Mouse (Mus musculus): Measurements from ENCODE around the gene Nomo1. TPM values are rescaled to one million over a fixed set of nuclear protein-coding genes. Genes with fewer than 3 reads are reported as not detected.

The Nomo1 gene
- polyA plus RNA-seq, 1 experiment: 52.2 TPM

DNA sequence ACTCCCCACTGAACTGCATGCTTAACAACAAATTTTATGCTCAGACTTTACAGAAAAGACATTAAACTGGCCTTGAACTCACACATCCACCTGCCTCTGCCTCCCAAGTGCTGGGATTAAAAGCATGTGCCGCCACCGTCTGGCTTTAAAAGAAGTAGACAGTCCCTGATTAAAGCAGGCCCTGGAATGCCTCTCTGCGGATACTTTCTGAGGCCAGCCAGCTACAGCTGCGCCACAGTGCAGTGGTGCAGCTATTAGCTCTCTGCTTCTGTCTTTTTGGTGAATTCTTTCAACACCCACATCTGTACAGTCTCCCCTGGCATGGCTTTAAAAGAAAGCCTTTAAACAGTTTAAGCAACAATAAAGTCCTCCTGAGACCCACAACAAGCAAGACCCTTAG is 11.5 kb upstream of the Nomo1 start:
- TF ChIP-seq CTCF (IDR thresholded peaks at IDR 0.05; ENCODE audit: borderline replicate concordance, insufficient read depth, low read length): no peak
- no peak for TF ChIP-seq POLR2A (IDR thresholded peaks at IDR 0.05; ENCODE audit: low read depth, low read length)
- no peak overlapping the region for H3K27ac ChIP-seq (ENCODE audit: insufficient read depth, low read length)
- H3K4me3 ChIP-seq (ENCODE audit: insufficient read depth, low read length): no peak overlapping the region
- H3K4me1 ChIP-seq (ENCODE audit: control insufficient read depth, insufficient read depth, low read length): no peaks in the 10 kb centered on the region

DNA sequence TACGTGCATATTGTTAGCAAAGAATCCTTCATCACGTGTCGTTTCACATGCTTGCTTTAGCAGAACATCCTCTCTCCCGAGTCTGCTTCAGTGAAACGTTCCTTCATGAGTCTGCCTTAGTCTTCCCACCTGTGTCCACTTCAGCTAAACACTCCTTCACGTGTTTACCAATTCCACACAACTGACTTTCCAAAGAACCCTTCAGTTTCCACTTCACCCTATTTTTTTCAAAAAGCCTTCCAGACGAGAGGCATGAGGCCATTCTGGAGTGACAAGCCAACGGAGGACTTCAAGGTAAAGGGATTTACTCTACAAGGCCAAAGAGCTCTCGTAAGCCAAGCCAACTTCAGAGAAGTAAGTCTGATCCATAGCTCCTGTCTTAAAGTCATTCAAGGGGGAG is 8.1 kb upstream of the Nomo1 start:
- Histone ChIP-seq H3K4me3 (ENCODE audit: insufficient read depth, low read length) (no peak overlapping the region), H3K27ac (ENCODE audit: insufficient read depth, low read length) (no peak overlapping the region), H3K4me1 (ENCODE audit: control insufficient read depth, insufficient read depth, low read length) (no peaks in the 10 kb centered on the region)
- no peak for TF ChIP-seq POLR2A (IDR thresholded peaks at IDR 0.05; ENCODE audit: low read depth, low read length)
- no peak for TF ChIP-seq CTCF (IDR thresholded peaks at IDR 0.05; ENCODE audit: borderline replicate concordance, insufficient read depth, low read length)

DNA sequence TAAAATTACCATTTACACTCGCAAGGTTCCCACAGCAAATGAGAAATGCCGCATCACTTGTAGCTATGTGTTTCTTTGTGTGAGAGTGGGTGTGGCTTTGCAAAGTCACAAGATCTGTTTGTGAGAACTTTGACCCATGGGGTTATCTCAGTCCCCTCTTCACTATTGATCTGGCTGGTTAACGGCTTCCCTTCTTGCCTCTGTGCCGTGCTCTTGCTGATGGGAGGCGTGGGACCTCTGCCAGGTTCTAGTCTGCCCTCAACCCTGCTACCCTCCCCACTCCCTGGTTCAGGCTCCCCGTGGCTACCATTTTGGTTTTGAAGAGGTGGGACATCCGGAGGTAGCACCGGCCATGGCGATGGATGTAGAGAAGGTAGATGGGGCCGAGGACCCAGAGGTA is 4.8 kb upstream of the Nomo1 start:
- no peak overlapping the region for H3K4me3 ChIP-seq (ENCODE audit: insufficient read depth, low read length)
- TF ChIP-seq POLR2A (IDR thresholded peaks at IDR 0.05; ENCODE audit: low read depth, low read length) (no peak), CTCF (IDR thresholded peaks at IDR 0.05; ENCODE audit: borderline replicate concordance, insufficient read depth, low read length) (no peak)

DNA sequence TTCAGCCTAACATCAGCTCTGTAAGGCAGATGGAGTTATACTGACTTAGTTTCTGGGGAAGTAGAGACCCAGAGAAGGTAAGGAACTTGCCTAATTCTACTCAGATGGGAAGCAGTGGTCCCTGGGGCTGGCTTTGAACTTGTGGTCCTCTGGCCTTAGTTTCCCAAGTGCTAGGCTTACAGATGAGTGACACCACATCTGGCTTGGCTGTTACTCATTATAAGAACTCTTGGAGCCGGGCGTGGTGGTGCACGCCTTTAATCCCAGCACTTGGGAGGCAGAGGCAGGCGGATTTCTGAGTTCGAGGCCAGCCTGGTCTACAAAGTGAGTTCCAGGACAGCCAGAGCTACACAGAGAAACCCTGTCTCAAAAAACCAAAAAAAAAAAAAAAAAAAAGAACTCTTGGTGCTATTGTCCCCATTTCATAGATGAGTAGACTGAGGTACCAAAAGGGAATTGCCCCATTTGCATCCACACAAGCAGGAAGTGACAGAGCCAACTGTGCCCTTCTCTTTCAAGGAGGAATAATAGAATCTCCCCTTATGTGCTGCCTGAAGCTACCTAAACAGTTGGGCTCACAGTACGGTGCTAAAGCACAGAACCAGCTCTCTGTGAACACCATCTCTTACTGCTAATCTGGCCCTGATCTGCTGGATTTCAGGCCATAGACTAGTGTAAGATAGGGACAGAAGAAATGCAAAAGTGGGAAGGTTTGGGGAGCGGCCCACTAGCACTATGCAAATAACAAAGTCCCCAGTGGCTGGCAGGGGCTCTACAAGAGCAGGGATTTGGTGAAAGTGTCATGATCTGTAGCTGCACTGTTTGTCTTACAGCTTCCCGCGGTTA is 4.0 kb upstream of the Nomo1 start:
- no peak overlapping the region for H3K4me3 ChIP-seq (ENCODE audit: insufficient read depth, low read length)
- TF ChIP-seq POLR2A (IDR thresholded peaks at IDR 0.05; ENCODE audit: low read depth, low read length) (no peak), CTCF (IDR thresholded peaks at IDR 0.05; ENCODE audit: borderline replicate concordance, insufficient read depth, low read length) (no peak)
- H3K4me1 ChIP-seq (ENCODE audit: control insufficient read depth, insufficient read depth, low read length): no peaks in the 10 kb centered on the region
- H3K27ac ChIP-seq (ENCODE audit: insufficient read depth, low read length): no peak overlapping the region

More for the DNA sequence above, 4.8 kb upstream of the Nomo1 start:
- Histone ChIP-seq H3K27ac (ENCODE audit: insufficient read depth, low read length) (no peak overlapping the region), H3K4me1 (ENCODE audit: control insufficient read depth, insufficient read depth, low read length) (no peaks in the 10 kb centered on the region)

DNA sequence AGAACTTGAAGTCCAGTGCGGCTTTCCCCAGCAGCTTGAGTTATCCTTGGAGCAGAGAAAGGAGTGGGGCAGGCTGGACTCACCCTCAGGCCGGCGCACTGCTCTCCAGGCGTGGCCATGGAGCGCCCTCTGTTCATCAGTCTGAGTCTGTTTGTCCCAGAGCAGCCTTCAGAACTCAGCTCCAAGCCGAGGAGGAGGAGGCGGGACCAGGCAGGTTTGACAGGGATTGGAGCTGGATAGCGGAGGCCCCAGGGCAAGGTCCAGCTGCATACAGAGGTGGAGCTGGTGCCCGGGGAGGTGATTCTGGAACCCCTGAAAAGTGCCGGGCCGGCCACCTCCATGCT is 3.4 kb upstream of the Nomo1 start, which contains the start of gene Abcc6:
Gene Abcc6 (minus strand): TSS at position 158 of the 344 bp plus-strand sequence.
- Histone ChIP-seq H3K4me3 (ENCODE audit: insufficient read depth, low read length) (no peak within 1 kb of the TSS), H3K27ac (ENCODE audit: insufficient read depth, low read length) (no peak within 1 kb of the TSS)

DNA sequence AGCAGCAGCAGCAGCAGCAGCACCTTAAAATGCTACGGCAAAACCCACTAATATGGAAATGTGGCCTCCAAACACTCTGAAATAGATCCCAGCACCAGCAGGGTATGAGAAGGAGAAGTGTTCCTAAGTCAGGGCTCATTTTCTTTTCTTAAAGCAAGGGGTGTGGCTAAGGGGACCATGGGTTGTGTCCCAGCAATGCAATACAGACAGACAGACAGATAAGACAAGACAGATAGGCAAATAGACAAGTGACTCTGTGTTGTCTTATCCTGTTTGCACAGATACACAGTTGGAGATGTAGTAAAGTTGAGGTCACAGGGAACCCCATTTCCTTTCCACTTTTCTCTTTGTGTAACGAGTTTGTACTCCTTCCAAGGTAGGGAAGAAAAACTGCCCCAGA is 2.4 kb upstream of the Nomo1 start:
- H3K4me3 ChIP-seq (ENCODE audit: insufficient read depth, low read length): no peak overlapping the region
- no peaks in the 10 kb centered on the region; the same call in 1 of the 2 replicates for H3K4me1 ChIP-seq (ENCODE audit: control insufficient read depth, insufficient read depth, low read length)
- no peak for TF ChIP-seq CTCF (IDR thresholded peaks at IDR 0.05; ENCODE audit: borderline replicate concordance, insufficient read depth, low read length)
- TF ChIP-seq POLR2A (IDR thresholded peaks at IDR 0.05; ENCODE audit: low read depth, low read length): no peak
- no peak overlapping the region for H3K27ac ChIP-seq (ENCODE audit: insufficient read depth, low read length)

More for the DNA sequence above, 3.4 kb upstream of the Nomo1 start, which contains the start of gene Abcc6:
- TF ChIP-seq CTCF (IDR thresholded peaks at IDR 0.05; ENCODE audit: borderline replicate concordance, insufficient read depth, low read length) (no peak), POLR2A (IDR thresholded peaks at IDR 0.05; ENCODE audit: low read depth, low read length) (no peak)
- H3K4me1 ChIP-seq (ENCODE audit: control insufficient read depth, insufficient read depth, low read length): no peaks in the 10 kb centered on the region; the same call in 1 of the 2 replicates

DNA sequence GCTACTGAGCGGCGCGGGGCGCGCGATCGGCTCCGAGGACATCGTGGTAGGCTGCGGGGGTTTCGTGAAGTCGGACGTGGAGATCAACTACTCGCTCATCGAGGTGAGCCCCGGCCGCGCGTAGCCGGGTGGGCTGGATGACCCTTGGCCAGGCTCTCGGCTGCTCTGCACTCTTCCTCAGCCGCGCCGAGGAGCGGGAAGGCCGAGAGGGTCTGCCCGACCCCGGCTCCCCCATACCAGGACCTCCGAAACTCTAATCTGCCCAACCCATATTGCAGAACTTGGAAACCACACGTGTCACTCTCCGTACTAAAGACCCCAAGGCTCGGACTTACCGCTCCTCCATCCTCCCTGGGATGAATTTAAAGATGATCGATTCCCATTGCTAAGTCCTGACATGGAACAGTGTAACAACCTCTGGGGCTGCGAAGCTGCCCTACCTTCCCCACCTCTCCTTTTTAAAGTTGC is 406 bp downstream of the Nomo1 start:
- H3K4me1 ChIP-seq (ENCODE audit: control insufficient read depth, insufficient read depth, low read length): no peaks in the 10 kb centered on the region; the same call in 1 of the 2 replicates
- TF ChIP-seq POLR2A (IDR thresholded peaks at IDR 0.05; ENCODE audit: low read depth, low read length) (no peak), CTCF (IDR thresholded peaks at IDR 0.05; ENCODE audit: borderline replicate concordance, insufficient read depth, low read length) (no peak)
- peak overlapping the region; percentile 98 for H3K4me3 ChIP-seq (ENCODE audit: insufficient read depth, low read length)
- no peak overlapping the region for H3K27ac ChIP-seq (ENCODE audit: insufficient read depth, low read length)

DNA sequence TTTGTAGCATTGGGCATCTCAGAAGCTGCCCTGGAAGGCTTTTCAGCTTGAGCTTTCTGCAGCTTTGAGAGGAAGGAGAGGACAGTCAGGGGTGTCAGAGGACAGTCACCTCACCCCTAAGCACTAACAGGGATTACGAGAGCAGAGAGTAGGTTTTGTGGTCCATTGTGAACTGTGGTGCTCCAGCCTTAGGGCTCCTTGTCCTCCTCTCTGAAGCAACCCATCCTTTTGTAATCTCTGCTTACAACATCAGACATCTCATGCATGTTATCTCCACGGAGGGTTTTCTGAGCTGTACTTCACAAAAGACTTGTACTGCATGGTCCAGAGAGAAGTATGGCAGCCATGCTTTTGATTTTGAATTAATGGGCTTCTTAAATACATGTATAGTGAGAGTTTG is 1.5 kb downstream of the Nomo1 start:
- Histone ChIP-seq H3K4me3 (ENCODE audit: insufficient read depth, low read length) (peak overlapping the region; percentile 98), H3K4me1 (ENCODE audit: control insufficient read depth, insufficient read depth, low read length) (no peaks in the 10 kb centered on the region; the same call in 1 of the 2 replicates), H3K27ac (ENCODE audit: insufficient read depth, low read length) (no peak overlapping the region)
- TF ChIP-seq POLR2A (IDR thresholded peaks at IDR 0.05; ENCODE audit: low read depth, low read length) (no peak), CTCF (IDR thresholded peaks at IDR 0.05; ENCODE audit: borderline replicate concordance, insufficient read depth, low read length) (no peak)

DNA sequence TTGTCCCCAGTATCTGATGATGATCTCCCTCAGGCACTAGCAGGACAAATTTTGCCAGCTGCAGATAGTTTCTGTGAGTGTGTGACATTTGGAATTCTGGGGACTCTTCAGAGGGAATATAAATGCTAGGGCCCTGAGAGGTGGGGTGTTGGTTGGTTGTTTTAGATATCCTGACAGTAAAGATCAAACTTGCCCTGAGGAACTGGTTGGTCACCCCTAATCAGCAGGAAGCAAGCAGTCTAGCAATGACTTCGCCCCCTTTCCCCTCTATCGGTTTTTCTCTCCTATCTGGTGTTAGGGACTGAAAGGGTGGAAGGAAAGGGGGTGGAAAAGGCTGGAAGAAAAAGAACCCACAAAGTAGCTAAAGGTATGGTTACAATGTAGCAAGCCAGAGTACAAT is 2.0 kb downstream of the Nomo1 start:
- no peaks in the 10 kb centered on the region; the same call in 1 of the 2 replicates for H3K4me1 ChIP-seq (ENCODE audit: control insufficient read depth, insufficient read depth, low read length)
- H3K27ac ChIP-seq (ENCODE audit: insufficient read depth, low read length): no peak overlapping the region
- TF ChIP-seq POLR2A (IDR thresholded peaks at IDR 0.05; ENCODE audit: low read depth, low read length) (no peak), CTCF (IDR thresholded peaks at IDR 0.05; ENCODE audit: borderline replicate concordance, insufficient read depth, low read length) (no peak)
- 0 out of 2 replicates have a peak overlapping the region, but pooled peaks have one; percentile 2 for H3K4me3 ChIP-seq (ENCODE audit: insufficient read depth, low read length)

DNA sequence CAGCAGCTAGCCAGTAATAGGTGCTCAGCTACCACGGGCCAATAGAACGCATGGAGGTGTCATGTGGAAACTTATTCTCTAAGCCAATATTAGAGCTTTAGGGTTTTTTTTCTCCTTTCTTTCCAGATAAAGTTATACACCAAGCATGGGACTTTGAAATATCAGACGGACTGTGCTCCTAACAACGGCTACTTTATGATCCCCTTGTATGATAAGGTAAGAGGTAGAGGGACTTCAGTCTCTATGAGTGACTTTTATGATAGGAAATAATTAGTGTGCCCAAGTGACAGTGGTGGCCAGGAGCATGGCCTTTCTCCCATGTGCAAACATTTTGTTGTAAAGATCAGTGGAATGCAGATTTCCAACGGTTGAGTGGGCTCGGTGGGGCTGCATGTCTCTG is 3.9 kb downstream of the Nomo1 start:
- no peak for TF ChIP-seq POLR2A (IDR thresholded peaks at IDR 0.05; ENCODE audit: low read depth, low read length)
- TF ChIP-seq CTCF (IDR thresholded peaks at IDR 0.05; ENCODE audit: borderline replicate concordance, insufficient read depth, low read length): no peak
- Histone ChIP-seq H3K4me1 (ENCODE audit: control insufficient read depth, insufficient read depth, low read length) (no peaks in the 10 kb centered on the region; the same call in 1 of the 2 replicates), H3K27ac (ENCODE audit: insufficient read depth, low read length) (no peak overlapping the region), H3K4me3 (ENCODE audit: insufficient read depth, low read length) (no peak overlapping the region)
